Mouse (Mus musculus): ENCODE results near the gene Mtmr12.

DNA sequence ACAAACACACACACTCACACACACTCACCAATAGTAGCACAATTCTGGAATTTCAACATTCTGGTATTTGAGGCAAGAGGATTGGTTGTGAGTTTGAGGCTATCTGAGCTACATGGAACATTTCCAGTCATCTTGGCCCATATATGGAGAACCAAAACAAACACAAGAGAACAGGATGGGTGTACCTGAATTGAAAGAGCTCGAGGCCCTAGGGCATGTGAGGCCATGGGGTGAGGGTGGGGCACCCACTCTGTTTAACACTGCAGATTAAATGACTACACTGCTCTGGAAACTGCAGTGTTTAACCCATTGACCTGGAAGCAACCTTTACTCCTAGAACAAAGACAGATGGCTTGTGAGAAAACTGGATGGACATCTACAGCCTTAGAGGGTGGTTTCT, 108.4 kb downstream of the Mtmr12 start:
- TF ChIP-seq POLR2A (IDR thresholded peaks at IDR 0.05; ENCODE audit: extremely low read depth, insufficient read depth, low read length) = no peak
- TF ChIP-seq CTCF (IDR thresholded peaks at IDR 0.05; ENCODE audit: low read depth, low read length) = no peak

All from liver, adult 2 months (tissue).